Mouse (Mus musculus) thymus, postnatal 10 days (tissue): ENCODE results near the gene Slc6a6.

Experiments
- DNase-seq, 2 experiments: peaks; one replicate each; pipeline ENCODE4 v3.0.0; 2021; ENCODE audit warnings: low spot score in 2 of 2

Slc6a6 gene

GRCm38 (mm10) chr6:91669270-91669669, 14.6 kb upstream of the Slc6a6 start:
- DNase-seq = no peak

- DNase-seq = no peak
Observed at GRCm38 (mm10) chr6:91670224-91670623, 13.6 kb upstream of the Slc6a6 start.

- no peak for DNase-seq
Observed at GRCm38 (mm10) chr6:91674757-91675350, 9.0 kb upstream of the Slc6a6 start.

GRCm38 (mm10) chr6:91678506-91679094, 5.3 kb upstream of the Slc6a6 start:
- no peak for DNase-seq

- peak; percentile 93 to 96 for DNase-seq
Observed at GRCm38 (mm10) chr6:91679095-91679577, 4.7 kb upstream of the Slc6a6 start.

- no peak for DNase-seq
Observed at GRCm38 (mm10) chr6:91679716-91680115, 4.1 kb upstream of the Slc6a6 start.

GRCm38 (mm10) chr6:91681841-91682240, 2.0 kb upstream of the Slc6a6 start:
- DNase-seq = no peak

- peak; percentile 43 to 46 for DNase-seq
Observed at GRCm38 (mm10) chr6:91683121-91683520, 732 bp upstream of the Slc6a6 start.

- no peak for DNase-seq
Observed at GRCm38 (mm10) chr6:91684474-91684829, 599 bp downstream of the Slc6a6 start.

GRCm38 (mm10) chr6:91684831-91685532, 1.1 kb downstream of the Slc6a6 start:
- peak; percentile 15 to 28 for DNase-seq

- DNase-seq = no peak
Observed at GRCm38 (mm10) chr6:91685533-91685883, 1.7 kb downstream of the Slc6a6 start.

- no peak for DNase-seq
Observed at GRCm38 (mm10) chr6:91685896-91686295, 2.0 kb downstream of the Slc6a6 start.

GRCm38 (mm10) chr6:91686597-91686996, 2.7 kb downstream of the Slc6a6 start:
- no peak for DNase-seq

- DNase-seq = no peak
Observed at GRCm38 (mm10) chr6:91688021-91688420, 4.2 kb downstream of the Slc6a6 start.

- no peak for DNase-seq
Observed at GRCm38 (mm10) chr6:91689231-91689630, 5.4 kb downstream of the Slc6a6 start.

- no peak for DNase-seq
Observed at GRCm38 (mm10) chr6:91690222-91690621, 6.4 kb downstream of the Slc6a6 start.

GRCm38 (mm10) chr6:91690646-91691045, 6.8 kb downstream of the Slc6a6 start:
- DNase-seq = no peak

- DNase-seq = no peak
Observed at GRCm38 (mm10) chr6:91691576-91691975, 7.7 kb downstream of the Slc6a6 start.

- DNase-seq = no peak
Observed at GRCm38 (mm10) chr6:91693301-91693886, 9.5 kb downstream of the Slc6a6 start.

- no peak for DNase-seq
Observed at GRCm38 (mm10) chr6:91694610-91695009, 10.8 kb downstream of the Slc6a6 start.

GRCm38 (mm10) chr6:91698831-91699230, 15.0 kb downstream of the Slc6a6 start:
- no peak for DNase-seq

GRCm38 (mm10) chr6:91699482-91700200, 15.8 kb downstream of the Slc6a6 start:
- DNase-seq = no peak
